Mouse (Mus musculus) lung, embryonic 14.5 days (tissue): ENCODE measurements around the gene Dab2ip. TPM values are rescaled to one million over a fixed set of nuclear protein-coding genes. Genes with fewer than 3 reads are reported as not detected.
A peak's percentile ranks its signal among the peaks of the same experiment; 100 is the strongest.

ENCODE experiments used
- ATAC-seq: fragments of 200-750 bp; cut with Nextera tagmentation; 2 replicates; pipeline ENCODE4 v1.8.0; 2017; ENCODE audit warnings: mild to moderate bottlenecking, moderate TSS enrichment, moderate library complexity; ENCODE audit not compliant: insufficient read depth
- DNase-seq: peaks from one replicate; pipeline ENCODE4 v3.0.0-alpha.2; 2015
- H3K27ac ChIP-seq: fragments of 300-500 bp; sonication (generic); 2 replicates; pipeline ENCODE4 v1.5.1; 2014; ENCODE audit warnings: low read depth, mild to moderate bottlenecking, moderate library complexity
- H3K27me3 ChIP-seq: fragments of 300-500 bp; sonication (generic); 2 replicates; pipeline ENCODE4 v1.6.1; 2014; ENCODE audit warnings: low read length, control low read depth; ENCODE audit not compliant: insufficient read depth
- H3K36me3 ChIP-seq: fragments of 300-500 bp; sonication (generic); 2 replicates; pipeline ENCODE4 v1.6.1; 2014; ENCODE audit warnings: control low read depth; ENCODE audit not compliant: insufficient read depth
- H3K4me1 ChIP-seq: fragments of 300-500 bp; sonication (generic); 2 replicates; pipeline ENCODE4 v1.6.1; 2014; ENCODE audit warnings: antibody characterized with exemption, control low read depth; ENCODE audit not compliant: insufficient read depth
- H3K4me2 ChIP-seq: fragments of 300-500 bp; sonication (generic); 2 replicates; pipeline ENCODE4 v1.6.1; 2014; ENCODE audit warnings: mild to moderate bottlenecking
- H3K4me3 ChIP-seq: fragments of 300-500 bp; sonication (generic); 2 replicates; pipeline ENCODE4 v1.5.1; 2014; ENCODE audit warnings: low read depth, low read length
- H3K9ac ChIP-seq: fragments of 300-500 bp; sonication (generic); 2 replicates; pipeline ENCODE4 v1.6.1; 2014
- H3K9me3 ChIP-seq: fragments of 300-500 bp; sonication (generic); 2 replicates; pipeline ENCODE4 v1.6.1; 2016; ENCODE audit warnings: low read depth, low read length, control low read depth
- CTCF ChIP-seq: IDR thresholded peaks from 2 replicates; pipeline ENCODE4 v1.5.1; 2016; ENCODE audit warnings: antibody characterized with exemption, low read depth
- WGBS: fragments of 180-500 bp; shearing (Covaris S2); extraction: QIAGEN DNeasy Blood & Tissue Kit; methylation state at CpG from one replicate; pipeline ENCODE4 v1.1.7; 2014; 5-methylcytosine and 5-hydroxymethylcytosine counted together
- polyA plus RNA-seq: library from polyadenylated mRNA; unstranded; fragments of >200 nt; fragmentation: Nextera tagmentation; extraction: Ambion mirVana; gene quantifications from 2 replicates; pipeline ENCODE4 v1.2.1, GENCODE M21; 2014

Dab2ip gene
- polyA plus RNA-seq, 1 experiment from 2014 or later: 61.4 TPM

DNA sequence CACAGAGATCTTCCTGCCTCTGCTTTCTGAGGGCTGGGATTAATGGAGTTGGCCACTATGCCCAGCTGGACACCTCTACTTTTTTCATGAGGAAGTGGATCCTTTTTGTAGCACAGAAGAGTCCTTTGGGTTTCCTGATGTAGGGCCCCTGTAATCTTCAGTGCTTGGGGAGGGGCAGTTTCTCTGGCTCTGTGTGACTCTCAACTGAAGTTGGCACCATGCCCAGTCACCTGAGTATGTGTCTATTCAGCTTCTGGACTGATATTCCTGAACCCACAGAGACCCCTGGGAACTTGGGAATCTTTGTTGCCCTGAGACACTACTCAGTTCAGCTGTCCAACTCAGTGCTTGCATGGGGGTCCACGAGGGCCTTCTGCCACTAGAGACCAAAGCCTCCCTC lies 37.0 kb downstream of the Dab2ip start:
- peak; percentile 54 for DNase-seq

DNA sequence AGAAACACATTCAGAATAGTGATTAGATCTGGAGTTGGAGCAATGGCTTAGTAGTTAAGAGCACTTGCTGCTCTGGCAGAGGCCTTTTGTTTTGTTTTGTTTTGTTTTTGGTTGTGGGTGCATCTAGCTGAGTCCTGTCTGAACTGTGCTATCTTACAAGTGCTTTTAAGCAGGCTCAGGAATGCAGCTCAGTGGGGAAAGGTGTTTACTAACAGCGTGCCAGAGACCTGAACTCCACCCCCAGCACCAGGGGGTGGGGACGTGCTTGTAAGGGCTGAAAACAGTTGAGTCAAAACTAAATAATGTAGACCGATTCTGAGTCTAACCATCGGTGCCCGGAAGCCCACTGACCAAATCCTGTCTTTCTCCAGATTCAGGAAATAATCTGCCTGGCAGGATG lies 37.7 kb downstream of the Dab2ip start:
- Histone ChIP-seq H3K4me1 (peaks cover 28% of the 10 kb centered on the region), H3K4me3 (no peak overlapping the region), H3K27me3 (no peaks in the 10 kb centered on the region), H3K9ac (no peak overlapping the region), H3K36me3 (no peaks in the 10 kb centered on the region), H3K9me3 (no peaks in the 10 kb centered on the region), H3K27ac (no peak overlapping the region), H3K4me2 (no peak overlapping the region)
- no peak for ATAC-seq
- 48% methylated on average over 5 of the region's 5 CpGs for WGBS
- no peak for TF ChIP-seq CTCF
- DNase-seq: no peak

More for the DNA sequence above, 37.0 kb downstream of the Dab2ip start:
- peaks cover 34% of the 10 kb centered on the region for H3K4me1 ChIP-seq
- 59% methylated on average over 1 of the region's 1 CpGs for WGBS
- H3K36me3 ChIP-seq: no peaks in the 10 kb centered on the region
- H3K4me3 ChIP-seq: no peak overlapping the region
- no peak for TF ChIP-seq CTCF
- H3K4me2 ChIP-seq: no peak overlapping the region
- no peak for ATAC-seq
- H3K9ac ChIP-seq: no peak overlapping the region
- H3K27ac ChIP-seq: no peak overlapping the region
- no peaks in the 10 kb centered on the region for H3K9me3 ChIP-seq
- no peaks in the 10 kb centered on the region for H3K27me3 ChIP-seq

DNA sequence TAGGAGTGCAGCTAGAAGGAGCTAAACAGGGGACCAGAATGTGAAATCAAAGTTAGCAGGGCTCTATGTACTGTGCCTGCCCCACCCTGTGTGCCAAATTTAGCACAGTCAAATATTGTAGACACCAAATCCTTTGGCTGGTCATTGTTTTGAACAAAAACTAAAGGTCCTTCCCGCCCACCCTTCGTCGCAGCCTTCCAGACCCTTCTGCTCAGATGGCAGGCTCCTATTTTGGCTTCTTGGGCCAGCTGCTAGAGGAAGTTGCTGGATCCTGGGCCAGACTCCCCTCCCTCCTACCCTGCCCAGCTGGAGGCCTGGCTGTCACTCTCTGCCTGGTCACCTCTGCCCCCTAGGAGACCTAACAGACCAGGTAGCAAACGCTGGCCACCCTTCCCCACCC lies 38.7 kb downstream of the Dab2ip start:
- Histone ChIP-seq H3K27me3 (no peaks in the 10 kb centered on the region), H3K4me3 (no peak overlapping the region), H3K4me2 (no peak overlapping the region), H3K36me3 (no peaks in the 10 kb centered on the region), H3K4me1 (peaks cover 20% of the 10 kb centered on the region), H3K9ac (no peak overlapping the region), H3K27ac (no peak overlapping the region), H3K9me3 (no peaks in the 10 kb centered on the region)
- 65% methylated on average over 4 of the region's 4 CpGs for WGBS
- DNase-seq (no peak), ATAC-seq (no peak)
- TF ChIP-seq CTCF: no peak

DNA sequence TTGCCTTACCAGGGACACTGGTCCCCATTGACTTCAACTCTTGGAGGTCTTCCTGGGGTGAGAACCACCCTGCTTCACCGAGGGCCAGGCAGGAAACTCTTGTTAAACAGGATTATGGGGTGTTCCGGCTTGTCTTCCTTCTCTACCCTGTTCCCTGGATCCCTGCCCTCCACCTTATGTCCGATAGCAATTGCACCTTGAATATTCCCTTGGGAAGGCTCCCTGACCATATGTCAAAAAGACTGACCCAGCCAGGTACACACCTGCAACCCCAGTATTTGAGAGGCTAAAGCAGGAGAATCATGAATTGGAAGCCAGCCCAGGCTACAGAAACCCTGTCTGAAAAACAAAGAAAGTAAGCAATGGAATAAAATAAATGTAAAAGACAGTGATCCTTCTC lies 40.8 kb downstream of the Dab2ip start:
- no peaks in the 10 kb centered on the region for H3K27me3 ChIP-seq
- 48% methylated on average over 3 of the region's 3 CpGs for WGBS
- no peak overlapping the region for H3K4me2 ChIP-seq
- no peak for TF ChIP-seq CTCF
- no peaks in the 10 kb centered on the region for H3K9me3 ChIP-seq
- H3K4me1 ChIP-seq: peaks cover 13% of the 10 kb centered on the region
- no peaks in the 10 kb centered on the region for H3K36me3 ChIP-seq
- ATAC-seq: no peak
- DNase-seq: no peak
- H3K9ac ChIP-seq: no peak overlapping the region
- no peak overlapping the region for H3K4me3 ChIP-seq
- H3K27ac ChIP-seq: no peak overlapping the region

DNA sequence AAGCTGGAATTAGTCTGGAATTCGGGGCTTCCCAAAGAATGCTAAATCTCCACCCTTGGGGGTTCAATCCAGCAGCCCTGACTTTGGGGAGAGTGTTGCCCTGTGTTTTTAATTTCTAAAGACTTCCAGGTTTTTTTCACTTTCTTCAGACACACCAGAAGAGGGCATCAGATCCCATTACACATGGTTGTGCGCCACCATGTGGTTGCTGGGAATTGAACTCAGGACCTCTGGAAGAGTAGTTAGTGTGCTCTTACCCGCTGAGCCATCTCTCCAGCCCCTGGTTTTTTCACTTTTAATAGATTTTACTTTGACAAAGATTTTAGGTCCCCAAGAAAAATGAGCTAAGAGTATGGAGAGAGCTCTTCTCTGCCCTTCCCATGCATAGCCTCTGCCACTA lies 43.6 kb downstream of the Dab2ip start:
- Histone ChIP-seq H3K4me2 (no peak overlapping the region), H3K9ac (no peak overlapping the region), H3K4me3 (no peak overlapping the region), H3K27ac (no peak overlapping the region), H3K9me3 (no peaks in the 10 kb centered on the region), H3K36me3 (no peaks in the 10 kb centered on the region), H3K27me3 (no peaks in the 10 kb centered on the region), H3K4me1 (peaks cover 13% of the 10 kb centered on the region)
- no peak for TF ChIP-seq CTCF
- 75% methylated on average over 3 of the region's 3 CpGs for WGBS
- no peak for ATAC-seq
- no peak for DNase-seq

DNA sequence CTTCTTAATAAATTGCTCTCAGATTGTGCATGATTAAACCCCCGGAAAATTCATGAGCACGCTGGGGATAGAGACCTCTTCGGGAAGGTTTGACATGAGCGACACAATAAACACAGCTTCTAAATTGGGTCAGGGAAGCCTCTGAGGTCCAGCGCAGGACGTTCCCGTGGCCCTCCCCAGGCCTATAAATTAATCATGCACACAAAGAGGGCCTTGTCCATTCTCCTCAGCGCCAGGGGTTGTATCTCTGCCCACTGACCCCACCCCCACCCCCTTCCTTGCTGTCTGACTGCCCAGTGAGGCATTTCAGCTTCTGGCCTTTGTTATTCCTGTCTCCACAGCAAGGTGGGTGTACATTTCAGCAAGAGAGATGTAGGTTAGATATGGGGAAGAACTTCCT lies 49.4 kb downstream of the Dab2ip start:
- no peak for ATAC-seq
- Histone ChIP-seq H3K4me3 (no peak overlapping the region), H3K4me1 (peaks cover 13% of the 10 kb centered on the region), H3K9me3 (no peaks in the 10 kb centered on the region), H3K9ac (no peak overlapping the region), H3K27ac (no peak overlapping the region), H3K27me3 (no peaks in the 10 kb centered on the region), H3K36me3 (no peaks in the 10 kb centered on the region), H3K4me2 (no peak overlapping the region)
- TF ChIP-seq CTCF: no peak
- WGBS: 42% methylated on average over 8 of the region's 8 CpGs
- no peak for DNase-seq

DNA sequence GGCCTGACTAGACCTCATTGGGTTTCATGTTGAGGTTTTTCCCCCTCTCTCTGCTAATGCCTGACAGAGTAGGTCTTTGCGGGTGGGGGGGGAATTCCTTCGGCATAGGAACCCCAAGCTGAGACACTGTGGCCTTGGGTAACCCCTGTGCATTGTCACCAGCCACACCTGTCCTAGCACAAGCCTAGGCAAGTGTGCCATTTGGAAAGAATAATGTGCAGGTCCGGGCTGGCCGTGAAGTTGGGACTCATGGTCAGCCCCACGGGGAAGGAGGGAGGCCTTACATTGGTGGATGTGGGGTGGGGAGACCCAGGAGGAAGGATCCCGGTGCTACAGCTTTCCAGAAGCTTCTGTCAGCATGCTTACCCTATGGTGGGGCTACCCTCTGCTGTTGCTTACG lies 50.8 kb downstream of the Dab2ip start:
- Histone ChIP-seq H3K4me2 (no peak overlapping the region), H3K27ac (no peak overlapping the region), H3K9ac (no peak overlapping the region), H3K36me3 (no peaks in the 10 kb centered on the region), H3K4me3 (no peak overlapping the region), H3K27me3 (no peaks in the 10 kb centered on the region), H3K9me3 (no peaks in the 10 kb centered on the region), H3K4me1 (peaks cover 17% of the 10 kb centered on the region)
- 83% methylated on average over 7 of the region's 7 CpGs for WGBS
- DNase-seq (no peak), ATAC-seq (0 out of 2 replicates have a peak, but pooled peaks have one; percentile 10)
- TF ChIP-seq CTCF: no peak

DNA sequence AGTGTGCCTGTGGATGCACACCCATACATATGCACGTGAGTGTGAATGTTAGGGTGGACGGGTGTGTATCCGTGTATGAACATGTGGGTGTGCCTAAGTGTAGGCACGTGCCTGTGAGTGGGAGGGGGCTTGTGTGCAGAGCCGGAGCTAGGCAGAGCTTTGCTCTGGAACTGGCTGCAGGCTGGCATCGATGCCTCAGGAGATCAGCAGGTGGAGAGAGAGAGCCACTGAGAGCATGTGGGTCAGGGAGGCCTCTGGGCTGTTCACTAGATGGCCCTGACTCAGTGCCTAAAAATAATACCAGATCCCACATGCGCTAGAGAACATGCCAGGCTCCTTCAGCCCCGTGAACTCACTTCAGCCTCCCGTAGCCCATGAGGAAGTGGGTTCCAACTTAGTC lies 51.3 kb downstream of the Dab2ip start:
- no peak overlapping the region for H3K9ac ChIP-seq
- ATAC-seq: peak; percentile 38

More for the DNA sequence above, 51.3 kb downstream of the Dab2ip start:
- peak; percentile 43 for DNase-seq
- Histone ChIP-seq H3K4me2 (no peak overlapping the region), H3K36me3 (no peaks in the 10 kb centered on the region), H3K4me3 (no peak overlapping the region), H3K27ac (no peak overlapping the region), H3K4me1 (peaks cover 17% of the 10 kb centered on the region), H3K27me3 (no peaks in the 10 kb centered on the region), H3K9me3 (no peaks in the 10 kb centered on the region)
- TF ChIP-seq CTCF: peak; percentile 58
- WGBS: 50% methylated on average over 9 of the region's 9 CpGs
